Mouse (Mus musculus) erythroblast, embryonic 14.5 days (primary cell): Measurements from ENCODE around the gene Trpc2.

Source experiments
- GATA1 ChIP-seq: IDR thresholded peaks from 2 replicates; pipeline ENCODE4 v1.6.1; 2012; ENCODE audit warnings: low read length, inconsistent platforms, mixed read lengths
- TAL1 ChIP-seq: IDR thresholded peaks from 3 replicates; pipeline ENCODE4 v1.6.1; 2012; ENCODE audit warnings: low read length, inconsistent platforms, mixed read lengths

DNA sequence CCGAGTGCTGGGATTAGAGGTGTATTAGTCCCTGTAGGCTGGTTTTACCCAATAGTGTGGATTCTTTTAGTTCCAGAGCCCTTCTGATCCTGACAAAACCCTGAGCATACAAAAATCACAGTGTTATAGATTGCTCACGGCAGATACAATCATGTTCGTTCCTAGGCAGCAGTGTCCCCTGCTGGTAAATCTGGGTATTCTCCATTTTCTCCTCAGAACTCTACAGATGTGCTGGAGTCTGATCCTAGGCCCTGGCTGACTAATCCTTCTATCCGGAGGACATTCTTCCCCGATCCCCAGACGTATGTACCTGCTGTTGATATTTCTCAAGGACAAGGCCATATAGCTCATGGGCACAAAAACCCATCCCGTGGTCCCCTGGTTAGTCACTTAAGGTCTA, 4.4 kb upstream of the Trpc2 start:
- TF ChIP-seq TAL1: no peak
- TF ChIP-seq GATA1: no peak
